Mouse (Mus musculus): ENCODE measurements around the gene Gm13119. TPM values are rescaled to one million over a fixed set of nuclear protein-coding genes. Genes with fewer than 3 reads are reported as not detected.

Gene Gm13119
- polyA plus RNA-seq, 1 experiment from 2014 or later = not detected

Other genes with a start within 250 kb of the Gm13119 start
- gene Oog3, start 195.3 kb upstream of the Gm13119 start, polyA plus RNA-seq (2015; fragmentation: Nextera tagmentation; extraction: Ambion mirVana) = not detected in 2 replicates
- not detected in 2 replicates for gene Oog2, start 167.2 kb upstream of the Gm13119 start, polyA plus RNA-seq (2015; fragmentation: Nextera tagmentation; extraction: Ambion mirVana)
- gene C87977, start 144.6 kb upstream of the Gm13119 start, polyA plus RNA-seq (2015; fragmentation: Nextera tagmentation; extraction: Ambion mirVana) = not detected in 2 replicates
- not detected in 2 replicates for gene Pramel5, start 77.5 kb upstream of the Gm13119 start, polyA plus RNA-seq (2015; fragmentation: Nextera tagmentation; extraction: Ambion mirVana)
- gene Gm13128, start 27.7 kb upstream of the Gm13119 start, polyA plus RNA-seq (2015; fragmentation: Nextera tagmentation; extraction: Ambion mirVana) = not detected in 2 replicates
- not detected in 2 replicates for gene Pramef20, start 20.0 kb downstream of the Gm13119 start, polyA plus RNA-seq (2015; fragmentation: Nextera tagmentation; extraction: Ambion mirVana)
- gene Pramef12, start 50.5 kb downstream of the Gm13119 start, polyA plus RNA-seq (2015; fragmentation: Nextera tagmentation; extraction: Ambion mirVana) = 0.16 TPM in 1 of 2 replicates, not detected in the other
- gene 1700012P22Rik, start 80.8 kb downstream of the Gm13119 start, polyA plus RNA-seq (2015; fragmentation: Nextera tagmentation; extraction: Ambion mirVana) = not detected in 2 replicates
- not detected in 2 replicates for gene Gm9944, start 95.4 kb downstream of the Gm13119 start, polyA plus RNA-seq (2015; fragmentation: Nextera tagmentation; extraction: Ambion mirVana)
- not detected in 2 replicates for gene Aadacl3, start 105.8 kb downstream of the Gm13119 start, polyA plus RNA-seq (2015; fragmentation: Nextera tagmentation; extraction: Ambion mirVana)
- not detected in 2 replicates for gene 9430007A20Rik, start 161.9 kb downstream of the Gm13119 start, polyA plus RNA-seq (2015; fragmentation: Nextera tagmentation; extraction: Ambion mirVana)
- gene Gm13124, start 207.2 kb downstream of the Gm13119 start, polyA plus RNA-seq (2015; fragmentation: Nextera tagmentation; extraction: Ambion mirVana) = not detected in 2 replicates